In genomic region chr4:123239361-123240203, GRCm38 (mm10) we compare ENCODE assay signal across 8 mouse cellular contexts. TPM values are rescaled to one million over a fixed set of nuclear protein-coding genes. Genes with fewer than 3 reads are reported as not detected.
DNase-seq lines count a peak whose midpoint lies in the region; ATAC-seq and TF ChIP-seq lines count a peak whose summit lies in the region.

No protein-coding gene starts in this region.

- intact Hi-C loops in gastrocnemius, postnatal 36 days (cut with DNase I): no loop called here

- peak overlapping the region; percentile 38; the same call in 1 of the 2 replicates for H3K9ac ChIP-seq in hindbrain, postnatal 0 days (replicated peaks; ENCODE audit: low read length)
- H3K9ac ChIP-seq in liver, embryonic 13.5 days: no peak overlapping the region
- peak overlapping the region; percentile 36 for H3K9ac ChIP-seq in neural tube, embryonic 15.5 days (replicated peaks)

- no peak for TF ChIP-seq CTCF in E14TG2a.4 (conservative IDR thresholded peaks at IDR 0.05; ENCODE audit: low read length)
- TF ChIP-seq CTCF in brain, embryonic 14.5 days (IDR thresholded peaks at IDR 0.05; ENCODE audit: borderline replicate concordance, extremely low read depth, insufficient read depth, insufficient read length): no peak
- no peak; the same call in 1 of the 2 replicates for TF ChIP-seq CTCF in hindbrain, postnatal 0 days (IDR thresholded peaks at IDR 0.05; ENCODE audit: low read depth)

- peak overlapping the region; percentile 53 for H3K4me2 ChIP-seq in hindbrain, postnatal 0 days (ENCODE audit: low read depth, low read length)
- H3K4me2 ChIP-seq in liver, embryonic 13.5 days: peak overlapping the region; percentile 39
- H3K4me2 ChIP-seq in neural tube, embryonic 15.5 days: peak overlapping the region; percentile 64

- H3K27ac ChIP-seq in hindbrain, postnatal 0 days: peak overlapping the region; percentile 11; the same call in 1 of the 2 replicates
- H3K27ac ChIP-seq in liver, embryonic 13.5 days: no peak overlapping the region
- H3K27ac ChIP-seq in neural tube, embryonic 15.5 days (replicated peaks): 0 out of 2 replicates have a peak overlapping the region, but pooled peaks have one; percentile 13

- WGBS in hindbrain, postnatal 0 days: 5% methylated on average over 55 of the region's 58 CpGs
- 11% methylated on average over 58 of the region's 58 CpGs for WGBS in liver, embryonic 13.5 days (ENCODE audit: insufficient replicate concordance)
- 4% methylated on average over 52 of the region's 58 CpGs for WGBS in neural tube, embryonic 15.5 days

- H3K4me3 ChIP-seq in E14TG2a.4 (replicated peaks; ENCODE audit: low read length): peak overlapping the region; percentile 76
- peak overlapping the region; percentile 29 for H3K4me3 ChIP-seq in hindbrain, postnatal 0 days (ENCODE audit: low read length)
- peak overlapping the region; percentile 10; the same call in 1 of the 2 replicates for H3K4me3 ChIP-seq in liver, embryonic 13.5 days (replicated peaks)
- H3K4me3 ChIP-seq in neural tube, embryonic 15.5 days (replicated peaks): peak overlapping the region; percentile 36

- TF ChIP-seq POLR2A in brain, embryonic 14.5 days (IDR thresholded peaks at IDR 0.05; ENCODE audit: borderline replicate concordance, extremely low read depth, insufficient read depth, insufficient read length, poor library complexity, severe bottlenecking): no peak

- H3K4me1 ChIP-seq in E14TG2a.4 (replicated peaks; ENCODE audit: low read depth, low read length): peaks cover 11% of the 10 kb centered on the region; the same call in 1 of the 2 replicates
- peaks cover 4% of the 10 kb centered on the region; the same call in 1 of the 2 replicates for H3K4me1 ChIP-seq in hindbrain, postnatal 0 days (ENCODE audit: insufficient read depth, low read length)
- no peaks in the 10 kb centered on the region for H3K4me1 ChIP-seq in liver, embryonic 13.5 days (replicated peaks)
- H3K4me1 ChIP-seq in neural tube, embryonic 15.5 days: peaks cover 7% of the 10 kb centered on the region

- H3K27me3 ChIP-seq in E14TG2a.4 (ENCODE audit: insufficient read depth, low read length): peaks cover 94% of the 10 kb centered on the region
- peaks cover 4% of the 10 kb centered on the region; the same call in 1 of the 2 replicates for H3K27me3 ChIP-seq in hindbrain, postnatal 0 days (ENCODE audit: insufficient read depth, low read length)
- peaks cover 85% of the 10 kb centered on the region for H3K27me3 ChIP-seq in liver, embryonic 13.5 days
- peaks cover 30% of the 10 kb centered on the region for H3K27me3 ChIP-seq in neural tube, embryonic 15.5 days (replicated peaks)

- H3K36me3 ChIP-seq in E14TG2a.4 (ENCODE audit: insufficient read depth, low read length): no peaks in the 10 kb centered on the region
- H3K36me3 ChIP-seq in hindbrain, postnatal 0 days (ENCODE audit: insufficient read depth, low read length): no peaks in the 10 kb centered on the region
- no peaks in the 10 kb centered on the region for H3K36me3 ChIP-seq in liver, embryonic 13.5 days
- no peaks in the 10 kb centered on the region for H3K36me3 ChIP-seq in neural tube, embryonic 15.5 days

- DNase-seq in brain, embryonic 14.5 days (ENCODE audit: low read depth): peak; percentile 38
- peak; percentile 70 to 76 for DNase-seq in gastrocnemius, postnatal 36 days
- peak; percentile 34 for DNase-seq in hindbrain, postnatal 0 days (ENCODE audit: low spot score)
- no peak for DNase-seq in liver, embryonic 13.5 days
- no peak for DNase-seq in layer of hippocampus, postnatal 10 days (ENCODE audit: low spot score in 2 of 2)
- DNase-seq in cerebellum, adult 9-11 months: no peak

- H3K9me3 ChIP-seq in E14TG2a.4 (ENCODE audit: low read length): 0 out of 2 replicates have a peak, but pooled peaks cover 3% of the 10 kb centered on the region
- no peaks in the 10 kb centered on the region for H3K9me3 ChIP-seq in hindbrain, postnatal 0 days (ENCODE audit: low read length)
- no peaks in the 10 kb centered on the region for H3K9me3 ChIP-seq in liver, embryonic 13.5 days (replicated peaks)
- H3K9me3 ChIP-seq in neural tube, embryonic 15.5 days (replicated peaks): no peaks in the 10 kb centered on the region

- ATAC-seq in hindbrain, postnatal 0 days: peak; percentile 64
- no peak for ATAC-seq in liver, embryonic 13.5 days (ENCODE audit: low read depth)
- ATAC-seq in neural tube, embryonic 15.5 days (ENCODE audit: low FRiP score): peak; percentile 50; the same call in 1 of the 2 replicates

RNA-seq across cellular contexts. Expression of gene Heyl, which starts 6.2 kb away (rescaled TPM):
- 3.4 and 7.5 TPM in 2 replicates for polyA plus RNA-seq in brain, embryonic 14.5 days (2012; rRNA removed)
- total RNA-seq in gastrocnemius, postnatal 36 days (2021): 1 to 10 TPM; 5.7 to 8.4 TPM
- 5.1 and 6.5 TPM in 2 replicates for total RNA-seq in hindbrain, postnatal 0 days (2014; rRNA removed)
- 3.5 TPM in 2 replicates for polyA plus RNA-seq in hindbrain, postnatal 0 days (2015; fragmentation: Nextera tagmentation; extraction: Ambion mirVana)
- 0.80 and 0.99 TPM in 2 replicates for polyA plus RNA-seq in liver, embryonic 13.5 days (2015; fragmentation: Nextera tagmentation; extraction: Ambion mirVana)
- polyA plus RNA-seq in neural tube, embryonic 15.5 days (2015; fragmentation: Nextera tagmentation; extraction: Ambion mirVana): 5.6 and 9.6 TPM in 2 replicates
- total RNA-seq in layer of hippocampus, postnatal 10 days (2021): 1 to 10 TPM; 7.3 to 8.5 TPM

RNA-seq across cellular contexts. Expression of gene Pabpc4, which starts 22.6 kb away (rescaled TPM):
- polyA plus RNA-seq in brain, embryonic 14.5 days (2012; rRNA removed): 79.9 and 85.0 TPM in 2 replicates
- 100 to 1,000 TPM; 294 to 317 TPM for total RNA-seq in gastrocnemius, postnatal 36 days (2021)
- 100 and 137 TPM in 2 replicates for total RNA-seq in hindbrain, postnatal 0 days (2014; rRNA removed)
- 19.9 and 22.7 TPM in 2 replicates for polyA plus RNA-seq in hindbrain, postnatal 0 days (2015; fragmentation: Nextera tagmentation; extraction: Ambion mirVana)
- 93.5 and 100 TPM in 2 replicates for polyA plus RNA-seq in liver, embryonic 13.5 days (2015; fragmentation: Nextera tagmentation; extraction: Ambion mirVana)
- 28.3 and 31.7 TPM in 2 replicates for polyA plus RNA-seq in neural tube, embryonic 15.5 days (2015; fragmentation: Nextera tagmentation; extraction: Ambion mirVana)
- 10 to 100 TPM; 47.0 to 49.9 TPM for total RNA-seq in layer of hippocampus, postnatal 10 days (2021)

RNA-seq across cellular contexts. Expression of gene Nt5c1a, which starts 38.3 kb away (rescaled TPM):
- polyA plus RNA-seq in brain, embryonic 14.5 days (2012; rRNA removed): 0.22 TPM in 1 of 2 replicates, not detected in the other
- 10 to 100 TPM; 33.4 to 44.6 TPM for total RNA-seq in gastrocnemius, postnatal 36 days (2021)
- total RNA-seq in hindbrain, postnatal 0 days (2014; rRNA removed): 0.79 and 2.1 TPM in 2 replicates
- 0.39 and 0.53 TPM in 2 replicates for polyA plus RNA-seq in hindbrain, postnatal 0 days (2015; fragmentation: Nextera tagmentation; extraction: Ambion mirVana)
- not detected in 2 replicates for polyA plus RNA-seq in liver, embryonic 13.5 days (2015; fragmentation: Nextera tagmentation; extraction: Ambion mirVana)
- polyA plus RNA-seq in neural tube, embryonic 15.5 days (2015; fragmentation: Nextera tagmentation; extraction: Ambion mirVana): 0.17 TPM in 1 of 2 replicates, not detected in the other
- 1 to 10 TPM; 6.9 to 7.4 TPM for total RNA-seq in layer of hippocampus, postnatal 10 days (2021)

RNA-seq across cellular contexts. Expression of gene Hpcal4, which starts 56.6 kb away (rescaled TPM):
- polyA plus RNA-seq in brain, embryonic 14.5 days (2012; rRNA removed): 12.2 and 16.5 TPM in 2 replicates
- not detected for total RNA-seq in gastrocnemius, postnatal 36 days (2021)
- 32.1 and 46.3 TPM in 2 replicates for total RNA-seq in hindbrain, postnatal 0 days (2014; rRNA removed)
- polyA plus RNA-seq in hindbrain, postnatal 0 days (2015; fragmentation: Nextera tagmentation; extraction: Ambion mirVana): 37.2 and 43.8 TPM in 2 replicates
- polyA plus RNA-seq in liver, embryonic 13.5 days (2015; fragmentation: Nextera tagmentation; extraction: Ambion mirVana): 0.02 TPM in 1 of 2 replicates, not detected in the other
- 33.2 and 34.4 TPM in 2 replicates for polyA plus RNA-seq in neural tube, embryonic 15.5 days (2015; fragmentation: Nextera tagmentation; extraction: Ambion mirVana)
- total RNA-seq in layer of hippocampus, postnatal 10 days (2021): 100 to 1,000 TPM; 222 to 231 TPM

Comparison
In these comparisons a context has a peak if more than half of its experiments do, and no peak if none do; other contexts are left out.
1. H3K4me3 ChIP-seq: peak in every context shown above with its lines; median percentile 76 in E14TG2a.4; 36 in neural tube, embryonic 15.5 days; 29 in hindbrain, postnatal 0 days; 10 in liver, embryonic 13.5 days.
2. DNase-seq: peak in brain, embryonic 14.5 days (single experiment), gastrocnemius, postnatal 36 days (2 of 2) and hindbrain, postnatal 0 days (single experiment); none in liver, embryonic 13.5 days (single experiment), layer of hippocampus, postnatal 10 days (0 of 2) and cerebellum, adult 9-11 months (single experiment).
3. Peak in every context shown above with its lines, with median percentiles within 50 percentile points of each other: H3K4me2 ChIP-seq.